Mouse (Mus musculus): ENCODE measurements at regions not wholly inside any gene's neighbourhood (a gene's known extent, or its start where the extent isn't known, plus 50 kb on each side); places are given as distances from the start of the nearest gene placed in this dataset.

DNA sequence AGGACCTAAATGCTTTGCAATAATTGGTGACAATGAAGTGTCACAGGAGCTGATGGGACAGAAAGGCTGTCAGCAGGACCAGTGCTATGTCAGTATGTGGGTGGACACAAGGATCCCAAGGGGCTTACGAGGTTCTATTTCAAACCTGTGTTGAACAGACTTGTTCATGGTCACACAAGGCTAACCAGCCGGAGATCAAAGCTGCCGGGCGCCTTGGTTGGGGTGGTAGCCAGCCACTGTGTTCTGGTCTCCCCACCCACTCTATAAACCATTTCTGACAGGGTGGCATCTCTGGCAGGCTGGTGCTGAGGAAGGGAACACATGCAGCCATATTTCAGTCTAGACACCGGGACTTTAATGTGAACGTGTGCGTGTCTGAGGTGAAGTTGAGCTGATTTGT is 245.9 kb downstream of the Ttc32 start:
- Histone ChIP-seq H3K27ac (replicated peaks) (no peak overlapping the region), H3K27me3 (no peaks in the 10 kb centered on the region), H3K9me3 (no peaks in the 10 kb centered on the region), H3K36me3 (no peaks in the 10 kb centered on the region), H3K4me1 (replicated peaks) (no peaks in the 10 kb centered on the region), H3K4me2 (no peak overlapping the region), H3K9ac (no peak overlapping the region), H3K4me3 (no peak overlapping the region)
- 92% methylated on average over 7 of the region's 7 CpGs for WGBS
- ATAC-seq (ENCODE audit: low FRiP score, low read depth), result no peak

DNA sequence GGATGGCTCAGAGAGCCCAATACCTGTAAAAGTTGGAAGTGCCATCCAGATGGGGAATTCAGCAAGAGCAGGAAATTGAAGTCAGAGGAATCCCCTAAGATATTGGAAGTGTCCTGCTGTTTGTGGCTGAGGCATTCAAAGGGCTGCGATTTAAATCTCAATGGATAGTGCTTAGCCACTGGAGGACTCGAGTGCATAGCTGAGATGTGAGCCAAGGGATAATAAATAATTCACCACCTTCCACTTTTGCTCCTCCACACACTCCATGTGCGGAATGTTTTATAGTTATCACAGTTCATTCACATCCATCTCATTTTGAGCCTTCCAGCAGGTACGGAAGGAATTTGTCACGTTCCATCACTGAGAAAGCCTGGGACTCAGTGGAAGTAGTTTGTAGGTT is 248.9 kb downstream of the Ttc32 start:
- no peaks in the 10 kb centered on the region for H3K4me1 ChIP-seq (replicated peaks)
- H3K36me3 ChIP-seq, result no peaks in the 10 kb centered on the region
- H3K9me3 ChIP-seq, result no peaks in the 10 kb centered on the region
- H3K27me3 ChIP-seq, result no peaks in the 10 kb centered on the region
- H3K4me2 ChIP-seq, result no peak overlapping the region
- H3K4me3 ChIP-seq, result no peak overlapping the region
- H3K27ac ChIP-seq (replicated peaks), result no peak overlapping the region
- no peak overlapping the region for H3K9ac ChIP-seq
- 24% methylated on average over 5 of the region's 5 CpGs for WGBS
- no peak for ATAC-seq (ENCODE audit: low FRiP score, low read depth)

DNA sequence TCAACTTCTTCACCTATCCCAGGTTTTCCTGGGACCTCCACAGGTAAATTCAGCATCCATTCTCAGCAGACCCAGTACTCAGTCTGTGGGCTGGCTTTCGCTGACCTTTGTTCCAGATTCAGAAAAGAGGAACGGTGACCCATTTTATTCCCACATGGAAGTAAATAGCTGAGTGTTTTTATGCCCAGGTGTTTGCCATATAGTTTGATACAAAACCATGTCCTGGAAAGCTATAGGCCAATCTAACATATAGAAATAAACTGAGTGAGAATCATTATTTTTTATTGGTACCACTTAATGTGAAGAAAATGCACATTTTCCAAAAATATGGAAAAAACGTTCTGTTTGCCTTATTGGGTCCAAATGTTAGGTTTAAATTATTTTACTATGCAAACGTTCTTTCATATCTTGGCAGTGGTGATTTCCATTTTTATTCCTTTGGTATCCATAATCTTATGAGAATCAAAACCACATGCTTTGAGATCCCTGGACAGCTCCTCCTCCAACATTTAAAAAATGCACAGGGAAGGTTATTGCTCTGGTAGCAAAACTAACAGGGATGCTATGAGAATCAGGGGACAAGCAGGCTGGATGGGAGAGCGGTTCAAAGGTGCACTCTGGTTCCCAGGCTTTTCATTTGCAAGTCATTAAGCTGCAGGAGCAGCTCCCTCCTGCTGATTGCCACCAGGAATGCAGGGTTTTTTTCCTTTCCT is 250.3 kb downstream of the Ttc32 start:
- Histone ChIP-seq H3K4me1 (replicated peaks) (no peaks in the 10 kb centered on the region), H3K4me2 (no peak overlapping the region), H3K27me3 (no peaks in the 10 kb centered on the region), H3K4me3 (no peak overlapping the region), H3K9ac (no peak overlapping the region), H3K36me3 (no peaks in the 10 kb centered on the region), H3K9me3 (no peaks in the 10 kb centered on the region), H3K27ac (replicated peaks) (no peak overlapping the region)
- WGBS, result 49% methylated on average over 5 of the region's 5 CpGs
- no peak for ATAC-seq (ENCODE audit: low FRiP score, low read depth)

DNA sequence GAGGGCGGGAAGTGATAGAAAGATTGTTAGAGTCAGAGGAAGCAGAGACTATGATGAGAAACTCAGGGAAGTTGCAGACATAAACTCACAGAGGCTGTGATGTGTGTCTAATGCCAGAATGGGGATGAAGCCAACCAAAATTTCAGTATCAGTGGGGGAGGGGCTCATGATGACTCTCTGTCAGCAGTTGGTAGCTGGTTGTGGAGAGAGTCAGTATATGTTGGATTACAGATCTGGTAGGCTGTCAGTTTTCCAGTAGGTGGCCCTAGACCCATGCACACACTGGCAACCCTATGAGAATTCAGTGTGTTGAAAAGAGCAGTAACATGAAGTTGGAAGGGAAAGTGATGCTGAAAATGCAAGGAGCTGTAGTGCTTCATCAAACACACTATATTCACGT is 257.5 kb downstream of the Ttc32 start:
- WGBS, result 90% methylated on average over 2 of the region's 2 CpGs
- H3K27me3 ChIP-seq, result no peaks in the 10 kb centered on the region
- H3K4me3 ChIP-seq, result no peak overlapping the region

DNA sequence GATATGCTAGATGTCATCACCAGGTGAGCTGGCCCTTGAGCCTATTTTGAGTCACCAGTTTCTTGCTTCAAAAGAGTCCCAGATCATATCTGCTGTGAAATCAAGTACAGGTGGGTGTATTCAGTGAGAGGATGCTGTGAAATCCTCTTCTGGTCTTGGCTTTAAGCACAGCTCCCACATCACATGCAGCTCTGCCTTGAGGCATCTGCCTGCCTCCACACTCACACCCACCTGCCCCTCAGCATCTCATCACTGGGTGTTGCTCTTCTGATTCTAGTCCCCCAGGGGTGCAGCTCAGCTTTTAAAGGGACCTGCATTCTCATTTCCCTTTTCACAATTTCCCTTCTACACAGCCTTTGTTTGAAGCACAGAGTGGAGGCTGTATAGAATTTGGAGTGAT is 262.9 kb downstream of the Ttc32 start:
- H3K27ac ChIP-seq (replicated peaks), result no peak overlapping the region
- H3K36me3 ChIP-seq, result no peaks in the 10 kb centered on the region
- H3K4me2 ChIP-seq, result no peak overlapping the region
- H3K9ac ChIP-seq, result no peak overlapping the region
- no peaks in the 10 kb centered on the region for H3K27me3 ChIP-seq
- ATAC-seq (ENCODE audit: low FRiP score, low read depth), result no peak
- H3K9me3 ChIP-seq, result no peaks in the 10 kb centered on the region
- no peaks in the 10 kb centered on the region for H3K4me1 ChIP-seq (replicated peaks)
- no peak overlapping the region for H3K4me3 ChIP-seq

More for the DNA sequence above, 257.5 kb downstream of the Ttc32 start:
- no peak overlapping the region for H3K4me2 ChIP-seq
- H3K4me1 ChIP-seq (replicated peaks), result no peaks in the 10 kb centered on the region
- H3K27ac ChIP-seq (replicated peaks), result no peak overlapping the region
- no peak overlapping the region for H3K9ac ChIP-seq
- H3K9me3 ChIP-seq, result no peaks in the 10 kb centered on the region
- no peak for ATAC-seq (ENCODE audit: low FRiP score, low read depth)
- no peaks in the 10 kb centered on the region for H3K36me3 ChIP-seq

DNA sequence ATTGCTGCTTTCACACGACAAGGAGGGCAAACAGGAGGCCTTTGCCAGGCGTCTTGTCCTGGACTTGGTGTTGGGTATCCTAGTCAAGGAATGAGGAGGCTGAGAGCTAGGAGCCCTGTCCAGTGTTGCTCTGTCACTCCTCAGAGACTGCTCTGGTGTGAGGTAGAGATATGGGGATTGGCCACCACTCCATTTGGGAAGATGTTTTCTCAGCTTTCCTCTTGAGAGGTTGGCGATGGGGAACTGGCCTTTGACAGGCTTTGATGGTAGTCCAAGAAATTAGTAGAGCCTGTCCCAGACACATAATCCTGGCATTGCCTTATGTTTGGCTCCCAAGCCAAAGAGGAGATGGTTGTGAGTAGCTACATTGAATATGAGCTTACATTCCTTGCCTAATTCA is 265.4 kb downstream of the Ttc32 start:
- H3K36me3 ChIP-seq, result no peaks in the 10 kb centered on the region
- H3K27ac ChIP-seq (replicated peaks), result no peak overlapping the region
- H3K27me3 ChIP-seq, result no peaks in the 10 kb centered on the region
- ATAC-seq (ENCODE audit: low FRiP score, low read depth), result no peak
- 88% methylated on average over 3 of the region's 3 CpGs for WGBS
- no peak overlapping the region for H3K4me3 ChIP-seq
- no peak overlapping the region for H3K4me2 ChIP-seq
- H3K4me1 ChIP-seq (replicated peaks), result no peaks in the 10 kb centered on the region
- H3K9ac ChIP-seq, result no peak overlapping the region
- no peaks in the 10 kb centered on the region for H3K9me3 ChIP-seq

DNA sequence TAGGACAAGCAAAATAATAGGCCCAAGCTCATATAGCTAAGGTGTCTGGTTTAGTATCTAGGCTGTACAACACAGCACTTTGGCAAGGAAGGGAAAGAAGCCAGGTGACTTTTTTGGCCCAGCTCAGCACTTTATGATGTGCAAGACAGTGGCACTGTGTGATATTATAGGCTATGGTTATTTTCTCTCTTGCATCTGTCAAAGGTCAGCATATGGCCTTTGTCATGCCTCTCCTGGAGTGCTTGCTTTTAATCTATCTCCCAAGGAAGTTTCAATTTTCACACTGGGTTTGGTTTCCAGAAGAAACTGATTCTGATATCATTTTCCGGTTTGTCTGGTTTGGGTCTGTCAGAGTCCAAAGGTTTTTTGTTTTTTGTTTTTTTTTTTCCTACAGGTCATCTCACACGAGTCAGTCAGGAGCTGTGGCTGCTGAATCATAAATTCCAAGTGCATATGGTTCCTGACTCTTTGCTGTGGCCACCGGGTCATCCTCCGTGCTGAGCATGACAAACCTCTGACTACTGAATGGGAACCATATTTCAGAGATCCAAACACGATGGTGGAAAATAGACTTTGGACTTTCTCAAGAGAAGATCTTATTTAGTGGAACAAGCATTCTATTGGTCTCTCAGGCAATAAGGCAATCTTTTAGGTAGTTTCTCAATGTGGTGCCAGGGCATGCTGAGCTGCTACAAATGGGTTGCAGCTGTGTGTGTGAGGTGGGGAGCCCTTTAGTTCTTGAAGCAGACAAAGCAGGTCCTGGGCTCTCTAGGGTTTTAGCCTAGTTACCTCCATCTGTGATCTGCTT is 269.3 kb downstream of the Ttc32 start:
- Histone ChIP-seq H3K4me1 (replicated peaks) (no peaks in the 10 kb centered on the region), H3K27me3 (no peaks in the 10 kb centered on the region), H3K36me3 (no peaks in the 10 kb centered on the region), H3K9me3 (no peaks in the 10 kb centered on the region), H3K4me3 (no peak overlapping the region), H3K9ac (no peak overlapping the region), H3K4me2 (no peak overlapping the region), H3K27ac (replicated peaks) (no peak overlapping the region)
- 75% methylated on average over 5 of the region's 5 CpGs for WGBS
- ATAC-seq (ENCODE audit: low FRiP score, low read depth), result no peak

DNA sequence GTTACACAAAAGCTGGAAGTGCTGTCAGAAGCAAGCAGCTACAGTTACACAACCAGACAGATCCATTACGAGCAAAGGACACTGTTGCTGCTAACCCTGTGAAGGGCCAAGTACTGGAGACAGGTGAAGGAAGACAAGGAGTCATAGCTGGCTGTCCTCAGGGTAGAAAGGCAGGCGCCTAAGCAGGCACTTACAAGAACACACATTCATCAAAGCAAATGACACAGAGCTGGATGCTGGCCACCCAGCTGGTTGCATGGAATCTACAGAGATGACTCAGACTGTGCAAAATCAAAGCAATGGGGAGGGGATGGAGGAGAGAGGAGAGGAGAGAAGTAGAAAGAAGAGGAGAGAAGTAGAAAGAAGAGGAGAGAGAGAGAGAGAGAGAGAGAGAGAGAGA is 265.8 kb upstream of the Osr1 start:
- Histone ChIP-seq H3K4me2 (no peak overlapping the region), H3K36me3 (no peaks in the 10 kb centered on the region), H3K4me3 (no peak overlapping the region), H3K27ac (replicated peaks) (no peak overlapping the region), H3K4me1 (replicated peaks) (no peaks in the 10 kb centered on the region), H3K9me3 (no peaks in the 10 kb centered on the region), H3K9ac (no peak overlapping the region), H3K27me3 (no peaks in the 10 kb centered on the region)
- WGBS, result 74% methylated on average over 2 of the region's 2 CpGs
- no peak for ATAC-seq (ENCODE audit: low FRiP score, low read depth)

DNA sequence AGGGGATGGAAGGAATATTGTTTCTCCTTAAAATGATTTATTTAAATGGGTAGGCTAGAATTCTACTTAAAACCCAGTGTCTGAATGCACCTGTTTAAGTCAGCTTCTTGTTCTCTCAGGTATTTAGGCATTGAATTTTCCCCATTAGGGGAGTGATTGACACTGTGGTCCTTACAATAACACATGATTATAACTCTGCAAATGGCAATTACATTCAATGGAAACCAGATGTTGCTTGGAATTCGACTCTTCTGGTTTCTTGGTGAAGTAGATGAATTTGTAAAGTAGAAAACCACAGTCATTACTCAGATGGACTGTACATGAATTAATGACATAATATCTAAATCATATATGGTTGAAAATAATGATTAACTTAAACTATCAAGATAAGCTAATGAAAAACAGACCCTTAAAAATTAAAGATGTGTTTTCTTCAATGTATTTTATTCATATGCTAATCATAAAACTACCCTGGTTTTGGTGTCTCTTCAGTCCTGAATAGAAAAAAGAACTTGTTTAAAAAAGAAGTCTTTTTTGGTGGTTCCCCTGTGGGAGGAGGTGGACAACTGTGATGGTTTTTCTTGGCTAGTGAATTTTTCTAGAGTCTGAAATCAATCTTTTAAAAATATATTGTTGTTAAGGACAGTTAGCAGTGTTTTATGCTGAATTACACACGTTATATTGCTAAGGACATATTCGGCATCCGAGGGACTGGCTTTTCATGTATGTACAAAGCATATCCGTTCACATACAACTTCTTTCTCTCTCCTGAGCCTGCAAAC is 231.8 kb upstream of the Osr1 start:
- Histone ChIP-seq H3K36me3 (no peaks in the 10 kb centered on the region), H3K4me3 (no peak overlapping the region), H3K9ac (no peak overlapping the region), H3K9me3 (no peaks in the 10 kb centered on the region), H3K27me3 (no peaks in the 10 kb centered on the region), H3K27ac (replicated peaks) (no peak overlapping the region), H3K4me2 (no peak overlapping the region), H3K4me1 (replicated peaks) (no peaks in the 10 kb centered on the region)
- no peak for ATAC-seq (ENCODE audit: low FRiP score, low read depth)
- 75% methylated on average over 5 of the region's 5 CpGs for WGBS

DNA sequence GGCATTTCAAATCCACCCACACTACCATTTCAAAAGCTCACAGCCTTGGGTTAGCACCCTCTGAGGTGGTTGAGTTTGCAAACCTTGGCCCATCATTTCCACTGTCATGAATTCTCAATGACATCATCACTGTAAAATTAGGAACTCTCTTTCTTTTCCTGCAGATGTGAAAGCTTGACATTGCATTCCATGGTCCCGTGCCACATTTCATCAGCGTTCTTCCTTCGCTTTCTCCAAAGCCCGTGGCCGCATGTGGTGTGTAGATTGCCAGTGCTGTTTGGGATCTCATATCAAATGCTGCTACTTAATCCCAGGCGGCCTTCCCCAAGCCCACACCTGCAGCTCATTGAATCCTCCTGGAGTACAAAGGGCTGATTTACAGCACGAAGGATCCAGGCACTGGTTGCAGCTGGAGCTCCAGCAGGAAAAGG is 231.1 kb upstream of the Osr1 start:
- H3K9ac ChIP-seq, result no peak overlapping the region
- no peak overlapping the region for H3K4me2 ChIP-seq
- H3K27ac ChIP-seq (replicated peaks), result no peak overlapping the region
- H3K36me3 ChIP-seq, result no peaks in the 10 kb centered on the region
- no peaks in the 10 kb centered on the region for H3K27me3 ChIP-seq
- H3K9me3 ChIP-seq, result no peaks in the 10 kb centered on the region
- H3K4me1 ChIP-seq (replicated peaks), result no peaks in the 10 kb centered on the region
- no peak overlapping the region for H3K4me3 ChIP-seq
- 64% methylated on average over 7 of the region's 7 CpGs for WGBS
- no peak for ATAC-seq (ENCODE audit: low FRiP score, low read depth)

DNA sequence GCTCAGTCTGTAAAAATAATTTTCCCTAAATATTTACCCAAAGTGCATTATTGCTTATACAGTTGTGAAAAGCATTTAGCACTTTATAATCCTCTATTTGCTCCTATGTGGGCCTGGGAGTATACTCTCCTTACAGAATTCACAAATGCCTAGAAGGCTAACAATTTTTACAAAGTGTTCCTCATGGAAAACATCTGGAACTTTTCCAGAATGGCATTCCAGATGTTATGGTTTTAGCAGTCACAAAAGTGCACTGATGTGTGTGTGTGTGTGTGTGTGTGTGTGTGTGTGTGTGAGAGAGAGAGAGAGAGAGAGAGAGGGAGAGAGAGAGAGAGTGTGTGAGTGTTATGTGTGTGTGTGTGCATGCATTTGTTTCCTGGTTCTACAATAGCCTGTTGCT is 229.1 kb upstream of the Osr1 start:
- no peak overlapping the region for H3K4me3 ChIP-seq
- H3K27me3 ChIP-seq, result no peaks in the 10 kb centered on the region
- H3K4me2 ChIP-seq, result no peak overlapping the region
- no peak for ATAC-seq (ENCODE audit: low FRiP score, low read depth)
- H3K27ac ChIP-seq (replicated peaks), result no peak overlapping the region
- no peaks in the 10 kb centered on the region for H3K36me3 ChIP-seq
- H3K4me1 ChIP-seq (replicated peaks), result no peaks in the 10 kb centered on the region
- no peaks in the 10 kb centered on the region for H3K9me3 ChIP-seq
- H3K9ac ChIP-seq, result no peak overlapping the region

DNA sequence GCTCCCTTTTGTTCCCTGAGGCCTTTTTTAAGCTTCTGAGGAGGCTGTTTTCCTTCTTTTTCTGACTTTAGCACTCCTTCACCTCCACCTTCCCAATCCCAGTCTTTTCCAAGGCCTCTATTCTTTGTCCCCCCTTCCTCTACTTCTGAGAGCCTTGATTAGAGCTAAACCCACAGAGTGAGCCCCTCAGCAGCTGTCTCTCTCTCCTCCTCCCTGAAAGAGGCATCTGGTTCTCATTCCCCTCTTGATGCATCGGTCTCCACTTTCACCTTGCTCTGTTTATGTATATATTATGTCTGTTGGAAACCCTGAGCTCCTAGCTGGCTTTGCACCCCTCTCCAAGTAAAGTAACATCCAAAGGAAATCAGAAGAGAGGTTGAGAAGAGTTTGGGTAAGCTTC is 224.6 kb upstream of the Osr1 start:
- Histone ChIP-seq H3K4me3 (no peak overlapping the region), H3K4me1 (replicated peaks) (no peaks in the 10 kb centered on the region), H3K36me3 (no peaks in the 10 kb centered on the region), H3K4me2 (no peak overlapping the region), H3K9me3 (no peaks in the 10 kb centered on the region), H3K9ac (no peak overlapping the region), H3K27ac (replicated peaks) (no peak overlapping the region), H3K27me3 (no peaks in the 10 kb centered on the region)
- 58% methylated on average over 1 of the region's 1 CpGs for WGBS
- no peak for ATAC-seq (ENCODE audit: low FRiP score, low read depth)

Data from hindbrain, embryonic 15.5 days (tissue).